Mouse (Mus musculus): ENCODE measurements around the gene Kcnj6. TPM values are rescaled to one million over a fixed set of nuclear protein-coding genes. Genes with fewer than 3 reads are reported as not detected.

Kcnj6 gene
- polyA plus RNA-seq, 1 experiment: not detected

GRCm38 (mm10) chr16:94837881-94838280, 159.6 kb downstream of the Kcnj6 start:
- DNase-seq (ENCODE audit: low read depth in 1 of 2, low spot score in 2 of 2): no peak
- TF ChIP-seq CTCF (IDR thresholded peaks at IDR 0.05; ENCODE audit: extremely low read depth, insufficient read depth, insufficient read length, insufficient replicate concordance) (no peak), POLR2A (IDR thresholded peaks at IDR 0.05; ENCODE audit: low read depth, low read length) (no peak)
- Histone ChIP-seq H3K36me3 (ENCODE audit: control insufficient read depth, insufficient read depth, low read length) (no peaks in the 10 kb centered on the region), H3K27ac (ENCODE audit: insufficient read depth, low read length) (no peak overlapping the region), H3K27me3 (ENCODE audit: control insufficient read depth, insufficient read depth, low read length) (no peaks in the 10 kb centered on the region), H3K4me1 (ENCODE audit: control insufficient read depth, insufficient read depth, insufficient read length) (no peaks in the 10 kb centered on the region), H3K4me3 (ENCODE audit: extremely low read depth, insufficient read depth, insufficient read length) (no peak overlapping the region)
- 82% methylated on average over 9 of the region's 9 CpGs for WGBS

GRCm38 (mm10) chr16:94834502-94834901, 163.0 kb downstream of the Kcnj6 start:
- no peak overlapping the region for H3K4me3 ChIP-seq (ENCODE audit: extremely low read depth, insufficient read depth, insufficient read length)
- WGBS: 92% methylated on average over 9 of the region's 9 CpGs
- TF ChIP-seq POLR2A (IDR thresholded peaks at IDR 0.05; ENCODE audit: low read depth, low read length) (no peak), CTCF (IDR thresholded peaks at IDR 0.05; ENCODE audit: extremely low read depth, insufficient read depth, insufficient read length, insufficient replicate concordance) (no peak)
- H3K27me3 ChIP-seq (ENCODE audit: control insufficient read depth, insufficient read depth, low read length): no peaks in the 10 kb centered on the region
- H3K4me1 ChIP-seq (ENCODE audit: control insufficient read depth, insufficient read depth, insufficient read length): no peaks in the 10 kb centered on the region
- H3K36me3 ChIP-seq (ENCODE audit: control insufficient read depth, insufficient read depth, low read length): no peaks in the 10 kb centered on the region
- no peak overlapping the region for H3K27ac ChIP-seq (ENCODE audit: insufficient read depth, low read length)
- no peak for DNase-seq (ENCODE audit: low read depth in 1 of 2, low spot score in 2 of 2)

GRCm38 (mm10) chr16:94828166-94828565, 169.3 kb downstream of the Kcnj6 start:
- DNase-seq (ENCODE audit: low read depth in 1 of 2, low spot score in 2 of 2): no peak
- H3K4me1 ChIP-seq (ENCODE audit: control insufficient read depth, insufficient read depth, insufficient read length): no peaks in the 10 kb centered on the region
- no peak for TF ChIP-seq POLR2A (IDR thresholded peaks at IDR 0.05; ENCODE audit: low read depth, low read length)
- TF ChIP-seq CTCF (IDR thresholded peaks at IDR 0.05; ENCODE audit: extremely low read depth, insufficient read depth, insufficient read length, insufficient replicate concordance): no peak
- H3K4me3 ChIP-seq (ENCODE audit: extremely low read depth, insufficient read depth, insufficient read length): no peak overlapping the region
- 90% methylated on average over 18 of the region's 18 CpGs for WGBS
- H3K27me3 ChIP-seq (ENCODE audit: control insufficient read depth, insufficient read depth, low read length): no peaks in the 10 kb centered on the region
- H3K36me3 ChIP-seq (ENCODE audit: control insufficient read depth, insufficient read depth, low read length): no peaks in the 10 kb centered on the region
- no peak overlapping the region for H3K27ac ChIP-seq (ENCODE audit: insufficient read depth, low read length)

GRCm38 (mm10) chr16:94827092-94827585, 170.4 kb downstream of the Kcnj6 start:
- H3K27ac ChIP-seq (ENCODE audit: insufficient read depth, low read length): no peak overlapping the region
- no peaks in the 10 kb centered on the region for H3K36me3 ChIP-seq (ENCODE audit: control insufficient read depth, insufficient read depth, low read length)
- DNase-seq (ENCODE audit: low read depth in 1 of 2, low spot score in 2 of 2): no peak
- H3K4me1 ChIP-seq (ENCODE audit: control insufficient read depth, insufficient read depth, insufficient read length): no peaks in the 10 kb centered on the region
- no peaks in the 10 kb centered on the region for H3K27me3 ChIP-seq (ENCODE audit: control insufficient read depth, insufficient read depth, low read length)
- 81% methylated on average over 8 of the region's 8 CpGs for WGBS
- TF ChIP-seq POLR2A (IDR thresholded peaks at IDR 0.05; ENCODE audit: low read depth, low read length): no peak
- no peak for TF ChIP-seq CTCF (IDR thresholded peaks at IDR 0.05; ENCODE audit: extremely low read depth, insufficient read depth, insufficient read length, insufficient replicate concordance)
- no peak overlapping the region for H3K4me3 ChIP-seq (ENCODE audit: extremely low read depth, insufficient read depth, insufficient read length)

GRCm38 (mm10) chr16:94825274-94825673, 172.2 kb downstream of the Kcnj6 start:
- H3K4me3 ChIP-seq (ENCODE audit: extremely low read depth, insufficient read depth, insufficient read length): no peak overlapping the region
- no peak overlapping the region for H3K27ac ChIP-seq (ENCODE audit: insufficient read depth, low read length)
- H3K36me3 ChIP-seq (ENCODE audit: control insufficient read depth, insufficient read depth, low read length): no peaks in the 10 kb centered on the region
- DNase-seq (ENCODE audit: low read depth in 1 of 2, low spot score in 2 of 2): no peak
- no peaks in the 10 kb centered on the region for H3K4me1 ChIP-seq (ENCODE audit: control insufficient read depth, insufficient read depth, insufficient read length)
- H3K27me3 ChIP-seq (ENCODE audit: control insufficient read depth, insufficient read depth, low read length): no peaks in the 10 kb centered on the region
- no peak for TF ChIP-seq POLR2A (IDR thresholded peaks at IDR 0.05; ENCODE audit: low read depth, low read length)
- no peak for TF ChIP-seq CTCF (IDR thresholded peaks at IDR 0.05; ENCODE audit: extremely low read depth, insufficient read depth, insufficient read length, insufficient replicate concordance)
- WGBS: 81% methylated on average over 6 of the region's 6 CpGs

GRCm38 (mm10) chr16:94822611-94823010, 174.9 kb downstream of the Kcnj6 start:
- H3K36me3 ChIP-seq (ENCODE audit: control insufficient read depth, insufficient read depth, low read length): no peaks in the 10 kb centered on the region
- no peaks in the 10 kb centered on the region for H3K27me3 ChIP-seq (ENCODE audit: control insufficient read depth, insufficient read depth, low read length)
- no peak for DNase-seq (ENCODE audit: low read depth in 1 of 2, low spot score in 2 of 2)
- H3K4me3 ChIP-seq (ENCODE audit: extremely low read depth, insufficient read depth, insufficient read length): no peak overlapping the region
- 84% methylated on average over 5 of the region's 5 CpGs for WGBS
- TF ChIP-seq POLR2A (IDR thresholded peaks at IDR 0.05; ENCODE audit: low read depth, low read length) (no peak), CTCF (IDR thresholded peaks at IDR 0.05; ENCODE audit: extremely low read depth, insufficient read depth, insufficient read length, insufficient replicate concordance) (no peak)
- no peaks in the 10 kb centered on the region for H3K4me1 ChIP-seq (ENCODE audit: control insufficient read depth, insufficient read depth, insufficient read length)
- H3K27ac ChIP-seq (ENCODE audit: insufficient read depth, low read length): no peak overlapping the region

- DNase-seq (ENCODE audit: low read depth in 1 of 2, low spot score in 2 of 2): no peak
- WGBS: 69% methylated on average over 11 of the region's 11 CpGs
- TF ChIP-seq POLR2A (IDR thresholded peaks at IDR 0.05; ENCODE audit: low read depth, low read length): no peak
- TF ChIP-seq CTCF (IDR thresholded peaks at IDR 0.05; ENCODE audit: extremely low read depth, insufficient read depth, insufficient read length, insufficient replicate concordance): no peak
- H3K27me3 ChIP-seq (ENCODE audit: control insufficient read depth, insufficient read depth, low read length): no peaks in the 10 kb centered on the region
- H3K4me3 ChIP-seq (ENCODE audit: extremely low read depth, insufficient read depth, insufficient read length): no peak overlapping the region
- no peak overlapping the region for H3K27ac ChIP-seq (ENCODE audit: insufficient read depth, low read length)
- H3K4me1 ChIP-seq (ENCODE audit: control insufficient read depth, insufficient read depth, insufficient read length): no peaks in the 10 kb centered on the region
- H3K36me3 ChIP-seq (ENCODE audit: control insufficient read depth, insufficient read depth, low read length): no peaks in the 10 kb centered on the region
Observed at GRCm38 (mm10) chr16:94821610-94822009, 175.9 kb downstream of the Kcnj6 start.

All from spleen, adult 2 months (tissue).